Mouse (Mus musculus) Muller cell, postnatal 12 days (primary cell): ENCODE data around the gene Sap30.
A peak's percentile ranks its signal among the peaks of the same experiment; 100 is the strongest.
"Not testable (repeated sequence)": the region's sequence is repeated elsewhere in the genome, so short reads cannot be mapped to it uniquely, and the experiment has no call there.

Experiments used
- DNase-seq: peaks from one replicate; pipeline ENCODE4 v3.0.0-alpha.2; 2015; ENCODE audit errors: inconsistent ontology term

Sap30 gene

GRCm38 (mm10) chr8:57487441-57488155 is at the start of gene Sap30:
Gene Sap30 (minus strand): TSS chr8:57487860.
- DNase-seq = peak; percentile 100

GRCm38 (mm10) chr8:57536167-57536566 is 48.5 kb upstream of the Sap30 start:
- DNase-seq = no peak

- no peak for DNase-seq
Observed at GRCm38 (mm10) chr8:57534495-57534894, 46.8 kb upstream of the Sap30 start.

GRCm38 (mm10) chr8:57533106-57533505 is 45.4 kb upstream of the Sap30 start:
- no peak for DNase-seq

GRCm38 (mm10) chr8:57532223-57532622 is 44.6 kb upstream of the Sap30 start:
- no peak for DNase-seq

GRCm38 (mm10) chr8:57530666-57531349 is 43.1 kb upstream of the Sap30 start:
- DNase-seq = peak; percentile 66

GRCm38 (mm10) chr8:57530238-57530637 is 42.6 kb upstream of the Sap30 start:
- DNase-seq = no peak

GRCm38 (mm10) chr8:57528036-57528435 is 40.4 kb upstream of the Sap30 start:
- DNase-seq = no peak

- DNase-seq = no peak
Observed at GRCm38 (mm10) chr8:57520186-57520786, 32.6 kb upstream of the Sap30 start.

- DNase-seq = no peak
Observed at GRCm38 (mm10) chr8:57517723-57518122, 30.1 kb upstream of the Sap30 start.

GRCm38 (mm10) chr8:57516685-57517084 is 29.0 kb upstream of the Sap30 start:
- DNase-seq = not testable (repeated sequence)

GRCm38 (mm10) chr8:57513178-57513661 is 25.6 kb upstream of the Sap30 start:
- DNase-seq = not testable (repeated sequence)

- DNase-seq = peak; percentile 44
Observed at GRCm38 (mm10) chr8:57512141-57513056, 24.7 kb upstream of the Sap30 start.

- DNase-seq = peak; percentile 100
Observed at GRCm38 (mm10) chr8:57511316-57512118, 23.9 kb upstream of the Sap30 start, which contains the start of gene Hmgb2. Gene Hmgb2 (plus strand): TSS chr8:57511907.

- no peak for DNase-seq
Observed at GRCm38 (mm10) chr8:57510791-57511315, 23.2 kb upstream of the Sap30 start.

- no peak for DNase-seq
Observed at GRCm38 (mm10) chr8:57508657-57509056, 21.0 kb upstream of the Sap30 start.

- no peak for DNase-seq
Observed at GRCm38 (mm10) chr8:57507556-57508063, 19.9 kb upstream of the Sap30 start.

GRCm38 (mm10) chr8:57505500-57505899 is 17.8 kb upstream of the Sap30 start:
- DNase-seq = not testable (repeated sequence)

- no peak for DNase-seq
Observed at GRCm38 (mm10) chr8:57503641-57504040, 16.0 kb upstream of the Sap30 start.

GRCm38 (mm10) chr8:57498847-57499511 is 11.3 kb upstream of the Sap30 start:
- peak; percentile 70 for DNase-seq
